Mouse (Mus musculus): ENCODE results near the gene Frrs1l.

Gene Frrs1l

DNA sequence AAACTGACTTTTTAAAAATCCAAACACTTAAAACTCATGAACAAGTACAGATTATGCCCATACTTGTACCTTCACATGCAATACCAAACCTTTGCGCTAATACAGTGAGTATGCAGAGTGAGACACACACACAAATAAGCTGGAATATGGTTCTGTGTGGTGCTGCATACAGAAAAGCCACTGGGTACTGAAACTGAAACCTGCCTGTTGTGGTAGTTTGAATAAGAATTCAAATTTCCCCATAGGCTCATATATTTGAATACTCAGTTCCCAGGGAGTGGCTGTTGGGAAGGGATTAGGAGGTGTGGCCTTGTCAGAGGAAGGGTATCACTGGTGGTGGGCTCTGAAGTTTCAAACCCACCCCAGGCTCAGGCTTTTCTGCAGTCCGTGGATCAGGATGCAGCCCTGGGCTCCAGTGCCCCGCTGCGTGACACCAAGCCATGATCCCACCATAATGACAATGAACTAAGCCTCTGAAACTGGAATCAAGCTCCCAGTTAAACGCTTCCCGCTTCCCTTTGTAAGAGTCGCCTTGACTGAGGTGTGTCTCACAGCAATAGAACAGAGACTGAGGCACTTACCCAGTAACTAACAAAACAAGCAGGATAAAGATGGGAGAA lies 77.7 kb downstream of the Frrs1l start:
- DNase-seq: no peak

GRCm38 (mm10) chr4:56909568-56909967 lies 80.6 kb downstream of the Frrs1l start:
- no peak for DNase-seq

DNA sequence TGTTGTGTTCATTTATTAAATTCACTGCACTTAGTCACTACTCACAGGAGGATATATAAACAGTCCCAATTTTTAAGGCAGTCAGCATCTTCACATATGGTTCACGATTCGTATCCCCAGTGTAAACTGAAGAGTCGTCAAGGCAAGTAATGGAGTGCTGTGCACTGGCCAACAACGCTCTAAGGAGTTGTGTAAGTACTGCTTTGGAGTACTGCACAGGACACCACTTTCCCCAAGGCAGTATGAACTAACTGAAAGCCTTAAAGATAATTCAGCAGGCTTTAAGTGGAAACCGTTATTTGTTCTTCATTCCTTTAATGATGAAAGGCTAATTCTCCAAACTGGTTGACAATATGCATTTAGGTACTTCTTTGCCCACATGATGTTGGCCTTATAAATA lies 82.5 kb downstream of the Frrs1l start:
- DNase-seq: no peak

All from spleen, adult 18-20 months (tissue).